Mouse (Mus musculus): ENCODE data around the gene Brpf1. TPM values are rescaled to one million over a fixed set of nuclear protein-coding genes. Genes with fewer than 3 reads are reported as not detected.
"Not testable (repeated sequence)": the region's sequence is repeated elsewhere in the genome, so short reads cannot be mapped to it uniquely, and the experiment has no call there.

Brpf1 gene
- total and polyA plus RNA-seq, 3 experiments, result 15.1 to 24.2 (median 23.8) TPM

GRCm38 (mm10) chr6:113307481-113308121 is 664 bp downstream of the Brpf1 start:
- DNase-seq, result peak; percentile 59

DNA sequence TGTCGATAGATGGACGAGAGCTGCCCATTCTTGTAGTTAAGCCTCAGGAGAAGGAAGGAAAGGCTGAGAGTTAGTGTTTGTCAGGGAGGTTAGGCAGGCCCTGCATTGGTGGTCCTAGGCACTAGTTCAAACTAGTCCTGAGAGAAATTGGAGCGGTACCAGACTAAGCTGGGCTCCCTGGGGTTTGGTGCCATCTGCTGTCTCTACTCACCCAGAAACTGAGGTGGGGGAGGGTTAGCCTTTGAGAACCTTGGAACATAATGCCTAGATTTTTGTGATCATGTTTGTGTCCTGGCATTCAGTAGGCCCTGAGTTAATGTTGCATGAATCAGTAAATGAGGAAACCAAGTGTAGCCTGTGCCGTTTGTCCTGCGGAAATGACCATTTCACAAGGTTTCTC is 1.2 kb downstream of the Brpf1 start:
- DNase-seq, result peak; percentile 60

- DNase-seq, result no peak
Observed at GRCm38 (mm10) chr6:113315972-113316371, 9.0 kb downstream of the Brpf1 start.

DNA sequence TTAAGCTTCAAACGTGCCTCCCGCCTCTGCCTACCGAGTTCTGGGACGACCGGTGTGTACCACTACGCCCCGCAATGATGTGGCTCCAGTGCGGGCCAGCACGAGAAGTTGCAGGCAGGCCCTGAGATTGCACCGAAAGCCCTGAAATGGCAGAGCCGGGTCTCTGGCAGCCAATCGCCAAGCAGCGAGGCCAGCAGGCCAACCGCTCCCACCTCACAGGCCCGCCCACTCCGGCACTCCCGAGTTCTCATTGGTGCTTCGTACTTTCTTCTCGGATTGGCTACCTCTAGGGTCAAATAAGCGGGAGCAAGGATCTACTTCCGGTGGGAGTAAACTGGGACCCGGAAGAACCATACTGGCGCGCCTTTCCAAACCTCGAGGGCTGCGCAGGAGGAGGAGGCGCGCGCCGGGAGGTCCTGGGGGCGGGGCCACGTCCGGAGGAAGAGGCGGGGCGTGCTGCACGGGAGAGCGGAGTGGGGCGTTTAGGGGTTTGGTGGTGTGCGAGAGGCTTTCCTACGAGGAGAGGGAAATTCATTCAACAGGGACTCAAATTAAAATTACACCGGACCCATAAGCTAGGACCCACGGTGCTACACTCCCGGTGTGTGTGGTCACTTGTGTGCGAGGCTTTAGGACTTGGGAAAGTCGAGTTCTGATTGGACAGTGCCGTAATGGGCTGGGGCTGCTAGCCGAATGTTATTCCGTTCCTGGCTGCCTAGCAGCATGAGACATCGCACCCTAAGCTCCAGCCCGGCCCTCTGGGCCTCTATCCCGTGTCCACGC is 19.8 kb downstream of the Brpf1 start, which contains the start of gene Ogg1:
Gene Ogg1 (plus strand): TSS at position 440 of the 783 bp plus-strand sequence.
- peak; percentile 99 for DNase-seq

GRCm38 (mm10) chr6:113329396-113329795 is 22.5 kb downstream of the Brpf1 start:
- no peak for DNase-seq

DNA sequence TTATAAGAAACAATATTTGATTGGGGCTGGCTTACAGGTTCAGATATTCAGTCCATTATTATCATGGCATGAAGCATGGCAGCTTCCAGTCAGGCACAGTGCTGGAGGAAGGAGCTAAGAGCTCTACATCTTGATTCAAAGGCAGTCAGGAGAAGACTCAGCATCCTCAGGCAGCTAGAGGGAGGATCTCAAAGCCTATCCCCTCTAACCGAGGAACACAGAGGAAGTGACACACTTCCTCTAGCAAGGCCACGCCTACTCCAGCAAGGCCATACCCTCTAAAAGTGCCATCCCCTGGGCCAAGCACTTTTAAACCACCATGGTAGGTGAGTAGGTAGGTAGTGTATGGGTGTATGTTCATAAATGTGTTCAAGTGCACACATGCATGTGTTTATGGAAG is 23.6 kb downstream of the Brpf1 start:
- DNase-seq, result no peak

GRCm38 (mm10) chr6:113331721-113332120 is 24.8 kb downstream of the Brpf1 start:
- no peak for DNase-seq

GRCm38 (mm10) chr6:113332734-113333133 is 25.8 kb downstream of the Brpf1 start:
- DNase-seq, result not testable (repeated sequence)

GRCm38 (mm10) chr6:113333137-113333950 is 26.4 kb downstream of the Brpf1 start:
- DNase-seq, result no peak

- DNase-seq, result no peak
Observed at GRCm38 (mm10) chr6:113334216-113334615, 27.3 kb downstream of the Brpf1 start.

GRCm38 (mm10) chr6:113336852-113337620 is 30.1 kb downstream of the Brpf1 start:
- peak; percentile 70 for DNase-seq

GRCm38 (mm10) chr6:113341574-113341973 is 34.6 kb downstream of the Brpf1 start:
- no peak for DNase-seq

GRCm38 (mm10) chr6:113342297-113342696 is 35.4 kb downstream of the Brpf1 start:
- no peak for DNase-seq

GRCm38 (mm10) chr6:113343177-113344092 is 36.5 kb downstream of the Brpf1 start, which contains the start of gene Camk1:
TSS of gene Camk1 (minus strand) at chr6:113343984.
- DNase-seq, result peak; percentile 93

DNA sequence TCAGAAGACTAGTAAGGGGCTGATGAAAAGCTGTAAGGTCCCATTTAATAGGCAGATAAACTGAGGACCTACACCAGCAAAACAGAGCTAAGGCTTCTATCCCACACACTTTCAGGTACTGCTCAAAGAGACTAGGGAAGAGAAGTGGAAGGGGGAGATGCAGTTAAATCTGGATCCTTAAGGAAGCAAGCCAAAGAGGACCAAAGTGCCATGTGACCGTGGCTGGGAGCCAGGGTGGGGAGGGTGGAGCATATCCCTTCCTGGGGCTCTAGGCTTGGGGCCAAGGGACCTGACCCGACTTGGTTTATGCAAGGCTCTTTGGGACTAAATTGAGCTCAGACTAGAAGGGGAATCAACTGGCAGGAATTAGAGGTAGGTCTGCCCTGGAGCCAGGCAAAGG is 37.4 kb downstream of the Brpf1 start:
- DNase-seq, result peak; percentile 87

DNA sequence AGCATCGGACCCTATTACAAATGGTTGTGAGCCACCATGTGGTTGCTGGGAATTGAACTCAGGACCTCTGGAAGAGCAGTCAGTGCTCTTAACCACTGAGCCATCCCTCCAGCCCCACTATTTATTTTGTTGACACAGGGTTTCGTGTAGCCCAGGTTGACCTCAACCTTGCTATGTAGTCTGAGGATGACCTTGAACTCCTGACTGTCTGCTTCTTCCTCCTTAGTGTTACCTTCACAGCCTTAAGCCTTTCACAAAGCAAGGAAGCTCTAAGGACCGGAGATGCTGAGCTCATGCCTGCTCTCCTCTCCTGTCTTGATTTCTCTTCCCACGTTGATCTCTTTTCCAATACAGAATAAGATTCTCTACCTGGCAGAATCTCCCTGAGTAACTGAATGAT is 40.0 kb downstream of the Brpf1 start:
- DNase-seq, result no peak

GRCm38 (mm10) chr6:113350538-113350937 is 43.6 kb downstream of the Brpf1 start:
- DNase-seq, result no peak

DNA sequence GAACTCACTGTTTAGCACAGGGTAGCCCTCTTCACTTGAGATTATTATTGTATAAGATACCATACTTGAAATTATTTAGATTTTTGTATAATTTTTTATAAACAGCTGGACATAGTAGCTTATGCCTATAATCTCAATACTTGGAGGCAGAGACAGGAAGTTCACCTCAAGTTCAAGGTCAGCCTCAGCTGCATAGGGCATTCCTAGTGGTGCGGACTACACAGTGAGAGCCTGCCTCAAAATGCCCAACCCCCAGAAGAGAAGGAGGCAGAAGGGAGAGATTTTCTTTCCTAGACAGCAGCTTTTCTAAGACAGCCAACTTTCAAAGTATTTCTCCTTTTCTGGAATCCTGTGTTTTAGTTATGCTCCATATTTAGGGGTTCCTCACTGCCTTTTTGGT is 44.2 kb downstream of the Brpf1 start:
- no peak for DNase-seq

- DNase-seq, result no peak
Observed at GRCm38 (mm10) chr6:113351653-113352052, 44.7 kb downstream of the Brpf1 start.

DNA sequence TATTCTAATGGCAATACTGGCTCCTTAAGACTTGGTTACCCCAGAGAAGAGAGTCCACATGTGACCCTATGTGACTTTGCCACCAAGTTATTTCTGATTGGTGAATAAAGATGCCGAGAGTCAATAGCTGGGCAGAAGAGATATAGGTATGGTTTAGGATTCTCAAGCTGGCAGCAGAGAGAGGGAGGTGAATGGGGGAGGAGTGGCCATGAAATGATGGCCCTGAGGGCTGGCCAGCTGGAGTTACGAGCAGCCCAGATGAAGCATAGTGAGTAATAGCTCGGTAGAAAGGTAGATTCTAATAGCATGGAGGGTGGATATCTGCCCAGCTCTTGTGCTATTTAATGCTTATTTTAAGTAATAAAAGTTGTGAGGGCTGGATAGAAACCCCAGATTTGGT is 45.9 kb downstream of the Brpf1 start:
- peak; percentile 45 for DNase-seq

DNA sequence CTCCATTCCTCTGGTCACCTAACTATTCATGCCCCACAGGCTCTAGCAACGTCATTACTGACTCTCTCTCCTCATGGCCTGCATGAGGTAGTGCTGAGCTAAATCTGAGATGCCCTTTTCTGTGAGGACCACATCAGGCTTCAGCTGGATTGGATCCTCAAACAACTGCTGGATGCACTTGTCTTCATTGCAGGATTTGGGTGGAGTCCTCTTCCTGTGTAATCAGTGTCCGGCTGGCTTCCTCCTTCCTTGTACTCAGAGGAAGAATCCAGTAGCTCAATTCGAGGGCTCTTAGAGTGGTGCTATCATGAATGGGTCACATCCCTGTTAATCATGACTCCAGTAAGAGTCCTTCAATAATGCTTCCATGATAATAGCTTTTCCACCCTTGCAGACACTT is 46.8 kb downstream of the Brpf1 start:
- no peak for DNase-seq
